Mouse (Mus musculus) adrenal gland, postnatal 0 days (tissue): ENCODE results near the gene Nedd9. TPM values are rescaled to one million over a fixed set of nuclear protein-coding genes. Genes with fewer than 3 reads are reported as not detected.

Source experiments
- polyA plus RNA-seq: library from polyadenylated mRNA; unstranded; fragments of >200 nt; fragmentation: Nextera tagmentation; extraction: Ambion mirVana; gene quantifications from 2 replicates; pipeline ENCODE4 v1.2.1, GENCODE M21; 2015

Nedd9 gene
- 9.2 and 16.1 TPM in 2 replicates for polyA plus RNA-seq

GRCm38 (mm10) chr13:41486606-41487408 is at the start of gene Nedd9:
Gene Nedd9 (minus strand): TSS chr13:41487362.

GRCm38 (mm10) chr13:41273927-41274650 is 213.1 kb downstream of the Nedd9 start, which contains the start of gene Gm17364:
Gene Gm17364 (minus strand): TSS chr13:41273977.

Other genes with a start within 250 kb of the Nedd9 start
- 10.5 and 12.9 TPM in 2 replicates for gene Smim13, start 237.5 kb downstream of the Nedd9 start, polyA plus RNA-seq
- not detected in 2 replicates for gene Gm17364, start 213.4 kb downstream of the Nedd9 start, polyA plus RNA-seq
- 6.6 and 8.3 TPM in 2 replicates for gene Tmem170b, start 118.5 kb upstream of the Nedd9 start, polyA plus RNA-seq